Mouse (Mus musculus) bone marrow macrophage, adult 2 months (primary cell): Measurements from ENCODE around the gene Actl6b.

Experiments
- CTCF ChIP-seq: IDR thresholded peaks from 2 replicates; pipeline ENCODE4 v1.5.1; 2012; ENCODE audit warnings: low read depth, mild to moderate bottlenecking, low read length, moderate library complexity
- POLR2A ChIP-seq: IDR thresholded peaks from 2 replicates; pipeline ENCODE4 v1.6.1; 2012; ENCODE audit warnings: mild to moderate bottlenecking, low read depth, low read length, borderline replicate concordance

- TF ChIP-seq CTCF (no peak), POLR2A (no peak)
Observed at GRCm38 (mm10) chr5:137514811-137515210, 38.5 kb upstream of the Actl6b start.
